Mouse (Mus musculus): ENCODE measurements around the gene Zfp207. TPM values are rescaled to one million over a fixed set of nuclear protein-coding genes. Genes with fewer than 3 reads are reported as not detected.
"Not testable (repeated sequence)": the region's sequence is repeated elsewhere in the genome, so short reads cannot be mapped to it uniquely, and the experiment has no call there.

The Zfp207 gene
- total RNA-seq (2021), result 100 to 1,000 TPM in 1 of 2 experiments, 10 to 100 TPM in 1; 93.2 to 116 TPM

DNA sequence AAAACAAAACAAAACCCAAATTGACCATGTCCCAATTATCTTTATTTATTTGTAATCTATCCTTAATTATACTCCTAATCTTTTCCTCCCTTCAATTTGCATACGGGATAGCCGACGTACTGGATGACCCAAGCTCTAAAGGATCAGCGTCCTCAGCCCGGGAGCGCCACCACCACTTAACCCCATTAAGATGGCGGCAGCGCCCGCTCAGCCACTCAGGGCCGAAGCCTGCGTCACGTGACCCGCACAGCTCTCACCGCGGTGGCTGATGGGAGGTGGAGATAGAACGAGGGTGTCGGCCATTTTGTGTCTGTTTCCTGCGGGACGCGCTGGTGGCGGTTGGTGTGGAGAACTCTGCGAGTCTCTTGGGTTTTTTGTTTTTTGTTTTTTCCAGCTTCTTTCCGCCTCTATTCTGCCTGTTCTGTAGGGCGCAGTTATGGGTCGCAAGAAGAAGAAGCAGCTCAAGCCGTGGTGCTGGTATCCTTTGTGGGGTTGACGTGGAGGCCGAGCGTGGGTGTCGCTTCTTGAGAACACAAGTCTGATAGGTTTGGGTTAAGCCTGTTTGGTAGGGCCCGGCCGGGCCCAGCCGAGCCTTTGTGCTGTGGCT lies at the start of gene Zfp207:
Gene Zfp207 (plus strand): TSS at position 261 of the 607 bp plus-strand sequence.
- peak; percentile 99 for DNase-seq
- intact Hi-C loops (cut with DNase I), result no loop called here

DNA sequence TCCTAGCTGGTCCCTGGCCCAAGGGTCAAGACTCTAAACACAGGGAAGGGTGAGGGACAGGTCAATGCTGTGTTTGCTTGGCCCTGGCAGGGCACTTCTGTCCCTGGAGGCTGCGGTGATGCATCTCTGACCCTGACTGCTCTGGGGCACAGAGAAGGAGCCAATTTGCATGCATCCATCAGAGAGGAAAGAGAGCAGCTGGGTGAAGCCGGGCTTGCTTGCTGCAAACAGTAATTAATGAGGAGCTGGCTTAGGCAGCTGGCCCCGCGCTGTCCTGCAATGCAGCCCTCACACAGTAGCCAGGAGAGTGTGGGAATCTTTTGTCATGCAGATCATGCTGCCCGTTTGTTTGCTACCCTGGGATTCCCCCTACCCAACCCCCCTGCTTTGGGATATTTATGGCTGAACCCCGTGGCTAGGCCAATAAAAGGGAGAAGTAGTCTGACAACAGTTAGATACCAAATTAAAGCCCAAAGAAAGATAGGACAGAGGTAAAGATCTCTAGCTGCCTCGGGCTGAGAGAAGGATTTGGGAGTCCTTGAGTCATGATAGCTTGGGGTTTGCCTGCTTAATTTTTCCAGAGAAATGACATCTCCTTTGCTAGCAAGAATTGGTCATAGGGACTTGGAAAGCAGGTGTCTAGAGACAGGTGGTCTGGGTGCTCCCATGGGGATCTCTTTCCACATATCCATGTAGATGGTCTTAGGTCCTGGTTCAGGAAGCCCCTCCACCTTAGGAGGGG lies 47.3 kb upstream of the Zfp207 start:
- intact Hi-C loops (cut with DNase I), result no loop called here
- DNase-seq, result no peak

GRCm38 (mm10) chr11:80336351-80336730 lies 46.7 kb upstream of the Zfp207 start:
- intact Hi-C loops (cut with DNase I), result no loop called here
- peak; percentile 18 to 20 for DNase-seq

GRCm38 (mm10) chr11:80342482-80342881 lies 40.6 kb upstream of the Zfp207 start:
- DNase-seq, result no peak
- intact Hi-C loops (cut with DNase I), result no loop called here

- DNase-seq, result peak; percentile 84 to 91
- intact Hi-C loops (cut with DNase I), result loop anchor here (1.0 to 2.0 kb wide), 2 partner anchors 49 to 65 kb away; no protein-coding TSS in a partner anchor
Observed at GRCm38 (mm10) chr11:80351832-80352430, 31.1 kb upstream of the Zfp207 start.

DNA sequence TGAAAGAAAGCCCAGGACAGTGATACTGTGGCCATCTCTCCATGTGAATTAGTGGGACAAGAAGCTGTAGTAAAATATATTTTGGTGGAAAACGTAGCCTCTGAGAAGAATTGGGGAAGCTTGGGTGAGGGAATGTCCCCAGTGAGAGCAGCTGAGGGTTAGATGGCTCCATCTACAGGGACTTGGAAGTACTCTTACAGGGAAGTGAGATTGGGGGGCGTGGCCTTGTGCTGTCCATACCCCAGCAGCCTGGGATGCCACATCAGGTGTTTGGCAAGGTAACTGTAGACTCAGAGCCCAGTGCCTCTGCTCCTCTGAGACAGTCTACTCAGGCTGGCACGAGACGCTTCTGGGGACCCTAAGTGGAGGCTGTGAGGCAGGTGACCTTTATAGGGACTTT lies 28.2 kb upstream of the Zfp207 start:
- peak in 1 of 2 experiments; percentile 31 for DNase-seq
- intact Hi-C loops (cut with DNase I), result no loop called here

DNA sequence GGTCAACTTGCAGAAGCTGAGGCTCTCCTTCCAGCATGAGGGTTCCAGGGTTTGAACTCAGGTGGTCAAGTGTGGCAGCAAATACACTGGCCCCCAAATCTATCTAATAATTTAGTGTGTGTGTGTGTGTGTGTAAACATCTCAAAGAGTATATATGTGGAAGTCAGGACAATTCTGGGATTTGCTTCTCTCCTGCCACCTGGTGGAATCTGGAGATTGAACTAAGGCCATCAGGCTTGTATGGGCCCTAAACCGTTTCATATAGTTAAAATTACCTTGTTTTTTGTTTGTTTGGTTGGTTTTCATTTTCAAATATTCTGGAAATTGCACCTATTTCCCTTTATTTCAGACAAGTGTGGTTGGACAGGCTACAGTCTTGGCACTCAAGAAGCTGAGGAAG lies 14.1 kb upstream of the Zfp207 start:
- intact Hi-C loops (cut with DNase I), result no loop called here
- DNase-seq, result no peak

DNA sequence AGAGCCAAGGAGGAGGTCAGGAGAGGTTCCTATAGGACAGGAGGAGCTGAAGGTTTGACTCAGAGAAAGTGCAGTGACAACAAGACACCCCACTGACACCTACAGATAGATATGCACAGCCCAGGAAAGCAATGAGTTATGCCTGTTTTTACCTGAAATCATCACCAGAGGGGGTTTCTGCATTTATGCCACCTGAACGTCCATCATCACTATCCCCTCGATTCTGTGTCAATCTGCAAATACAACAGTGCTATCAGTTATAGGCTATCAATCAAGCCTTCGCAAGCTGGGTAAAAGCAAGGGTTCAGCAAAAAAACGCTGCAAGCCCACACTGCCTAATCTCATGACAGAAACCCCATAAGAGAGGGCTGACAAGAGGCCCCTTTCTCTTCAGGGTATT lies 6.4 kb upstream of the Zfp207 start:
- intact Hi-C loops (cut with DNase I), result no loop called here
- DNase-seq, result no peak

DNA sequence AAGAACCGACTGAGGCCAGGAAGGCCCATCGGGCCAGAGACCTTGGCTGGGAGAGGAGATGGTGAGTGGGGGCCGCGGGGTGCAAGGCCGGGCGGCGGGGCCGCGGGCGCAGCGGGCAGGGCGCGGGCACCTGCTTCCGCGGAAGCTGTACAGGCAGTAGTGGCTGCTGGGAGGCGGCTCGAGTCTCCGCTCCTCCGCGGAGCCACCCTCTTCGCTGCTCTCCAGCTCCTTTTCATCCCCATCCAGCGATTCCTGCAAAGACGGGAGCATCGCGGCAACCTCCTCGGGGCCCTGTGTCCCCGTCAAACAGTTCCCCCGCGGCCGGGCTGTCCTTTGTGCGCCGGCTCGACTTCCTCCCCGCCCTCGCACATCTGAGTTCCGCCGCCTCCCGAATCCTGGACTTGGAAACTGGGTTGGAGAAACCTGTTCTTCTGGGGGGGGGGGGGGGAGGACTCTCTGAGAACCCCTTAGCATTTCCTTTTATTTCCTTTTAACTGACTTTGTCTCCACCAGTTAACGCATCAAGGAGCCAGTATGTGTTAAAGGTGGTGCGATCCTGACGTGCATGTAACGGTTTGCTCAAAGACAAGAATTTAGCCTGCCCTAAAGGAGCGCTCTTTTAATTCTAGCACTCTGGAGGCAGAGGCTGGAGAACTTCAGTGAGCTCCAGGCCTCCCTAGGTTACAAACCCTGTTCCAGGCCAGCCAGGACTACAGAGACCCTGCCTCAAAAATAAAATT lies 5.2 kb upstream of the Zfp207 start, which contains the start of gene 5730455P16Rik:
Gene 5730455P16Rik (minus strand): TSS at position 323 of the 740 bp plus-strand sequence.
- intact Hi-C loops (cut with DNase I), result no loop called here

GRCm38 (mm10) chr11:80378452-80379068 lies 4.5 kb upstream of the Zfp207 start:
- intact Hi-C loops (cut with DNase I); DNase-seq: not testable (repeated sequence)

More for the DNA sequence above, 5.2 kb upstream of the Zfp207 start, which contains the start of gene 5730455P16Rik:
- DNase-seq, result peak; percentile 86 to 91

GRCm38 (mm10) chr11:80379184-80379583 lies 3.9 kb upstream of the Zfp207 start:
- DNase-seq; intact Hi-C loops (cut with DNase I): not testable (repeated sequence)

- intact Hi-C loops (cut with DNase I), result no loop called here
- DNase-seq, result peak in 1 of 2 experiments; percentile 68
Observed at GRCm38 (mm10) chr11:80382626-80383018, 457 bp upstream of the Zfp207 start.

- intact Hi-C loops (cut with DNase I), result no loop called here
Observed at GRCm38 (mm10) chr11:80383626-80384046, 557 bp downstream of the Zfp207 start.

DNA sequence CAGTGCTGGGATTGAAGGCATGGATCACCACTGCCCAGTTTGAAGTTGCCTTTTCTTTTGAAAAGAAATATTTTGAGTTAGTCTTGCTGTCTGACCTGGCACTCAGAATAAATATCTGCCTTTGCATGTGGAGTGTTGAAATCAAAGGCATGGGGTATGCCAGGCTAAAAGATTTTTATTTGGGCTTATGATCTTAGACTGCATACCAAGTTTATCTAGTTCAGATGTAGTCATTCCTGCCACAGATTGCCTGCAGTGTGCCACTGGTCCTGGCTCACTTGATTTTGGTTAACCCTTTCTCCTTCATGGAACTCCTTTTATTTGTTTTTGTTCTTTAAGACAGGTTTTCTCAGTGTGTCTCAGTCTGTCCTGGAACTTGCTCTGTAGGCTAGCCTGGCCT lies 1.4 kb downstream of the Zfp207 start:
- DNase-seq, result peak in 1 of 2 experiments; percentile 17
- intact Hi-C loops (cut with DNase I), result no loop called here

More at GRCm38 (mm10) chr11:80383626-80384046, 557 bp downstream of the Zfp207 start:
- DNase-seq, result no peak

GRCm38 (mm10) chr11:80385055-80385454 lies 2.0 kb downstream of the Zfp207 start:
- intact Hi-C loops (cut with DNase I), result no loop called here
- no peak for DNase-seq

DNA sequence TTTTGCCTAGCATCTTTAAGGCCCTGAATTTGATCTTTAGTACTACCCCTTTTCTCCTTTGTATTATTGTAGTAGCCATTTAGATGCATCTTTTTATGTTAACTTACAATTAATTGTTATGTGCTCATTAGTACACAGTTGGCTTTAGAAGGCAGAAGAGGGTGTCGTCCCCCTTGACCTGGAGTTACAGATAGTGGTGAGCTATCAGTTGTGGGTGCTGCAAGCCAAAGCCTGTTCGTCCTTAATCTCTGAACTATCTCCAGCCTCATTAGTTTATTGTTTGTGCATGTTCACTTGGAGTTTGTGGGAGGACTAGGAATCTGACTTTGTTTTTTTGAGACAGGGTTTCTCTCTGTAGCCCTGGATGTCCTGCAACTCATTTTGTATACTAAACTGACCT lies 3.7 kb downstream of the Zfp207 start:
- DNase-seq, result no peak
- intact Hi-C loops (cut with DNase I), result no loop called here

GRCm38 (mm10) chr11:80389885-80390284 lies 6.8 kb downstream of the Zfp207 start:
- intact Hi-C loops (cut with DNase I), result no loop called here
- no peak for DNase-seq

DNA sequence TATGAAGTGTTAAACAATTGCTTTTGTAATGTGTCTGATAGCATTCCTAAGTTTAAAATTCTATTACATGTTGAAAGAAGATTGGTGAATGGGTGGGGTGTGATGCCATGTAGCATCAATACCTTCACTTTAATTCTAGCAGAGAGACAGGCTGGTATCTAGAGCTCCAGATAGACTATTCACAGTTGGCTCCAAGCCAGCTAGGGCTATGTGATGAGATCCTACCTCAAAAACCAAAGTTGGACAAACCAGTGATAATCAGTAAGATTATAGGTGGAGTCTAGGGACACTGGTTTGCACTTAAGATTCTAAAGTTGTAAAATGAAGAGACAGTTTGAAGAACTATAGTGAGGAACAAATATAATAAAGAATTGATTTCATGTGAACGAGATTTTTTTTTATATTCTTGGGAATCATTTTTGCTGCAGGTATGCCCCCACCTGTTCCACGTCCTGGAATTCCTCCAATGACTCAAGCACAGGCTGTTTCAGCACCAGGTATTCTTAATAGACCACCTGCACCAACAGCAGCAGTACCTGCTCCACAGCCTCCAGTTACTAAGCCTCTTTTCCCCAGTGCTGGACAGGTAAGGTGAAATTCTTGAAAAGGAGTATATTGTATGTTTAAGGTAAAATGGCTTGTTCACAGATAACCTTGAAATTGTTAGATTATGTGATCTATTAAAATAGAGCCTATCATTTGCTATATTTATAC lies 8.5 kb downstream of the Zfp207 start:
- DNase-seq, result no peak
- intact Hi-C loops (cut with DNase I), result no loop called here

DNA sequence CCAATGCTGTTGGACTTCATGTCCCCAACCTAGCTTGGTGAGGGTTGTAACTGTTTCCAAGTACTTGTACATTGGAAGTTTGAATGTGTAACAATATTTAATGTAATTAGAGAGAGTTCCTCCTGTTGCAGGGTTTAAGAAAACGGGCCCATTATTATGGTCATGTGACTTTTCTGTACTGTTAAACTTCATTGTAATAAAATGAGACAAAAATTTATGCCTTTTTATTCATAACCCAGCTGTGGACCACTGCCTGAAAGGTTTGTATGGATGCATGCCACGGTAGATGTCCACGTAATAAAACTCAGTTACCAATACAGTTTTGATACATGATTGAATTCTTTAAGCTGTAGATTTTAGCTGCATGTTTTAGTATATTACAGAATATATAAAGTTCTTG lies 12.9 kb downstream of the Zfp207 start:
- DNase-seq, result no peak
- intact Hi-C loops (cut with DNase I), result no loop called here

GRCm38 (mm10) chr11:80396617-80397016 lies 13.5 kb downstream of the Zfp207 start:
- DNase-seq, result no peak
- intact Hi-C loops (cut with DNase I), result no loop called here

Measured in heart, postnatal 10 days (tissue).